Mouse (Mus musculus) intestine, postnatal 0 days (tissue): Measurements from ENCODE around the gene Spocd1. TPM values are rescaled to one million over a fixed set of nuclear protein-coding genes. Genes with fewer than 3 reads are reported as not detected.

ENCODE experiments used
- ATAC-seq: fragments of 200-750 bp; cut with Nextera tagmentation; 2 replicates; pipeline ENCODE4 v1.8.0; 2017; ENCODE audit warnings: mild to moderate bottlenecking, moderate TSS enrichment, moderate library complexity
- H3K27ac ChIP-seq: fragments of 300-500 bp; sonication (generic); 2 replicates; pipeline ENCODE4 v1.5.1; 2014; ENCODE audit warnings: mild to moderate bottlenecking, low read depth, low read length, moderate library complexity
- H3K27me3 ChIP-seq: fragments of 300-500 bp; sonication (generic); replicated peaks from 2 replicates; pipeline ENCODE4 v1.6.1; 2014; ENCODE audit warnings: low read length, mixed read lengths; ENCODE audit not compliant: control insufficient read depth, insufficient read depth
- H3K36me3 ChIP-seq: fragments of 300-500 bp; sonication (generic); 2 replicates; pipeline ENCODE4 v1.6.1; 2014; ENCODE audit warnings: mild to moderate bottlenecking, moderate library complexity; ENCODE audit not compliant: control insufficient read depth, insufficient read depth
- H3K4me1 ChIP-seq: fragments of 300-500 bp; sonication (generic); replicated peaks from 2 replicates; pipeline ENCODE4 v1.6.1; 2014; ENCODE audit warnings: antibody characterized with exemption, low read length, mixed read lengths; ENCODE audit not compliant: control insufficient read depth, insufficient read depth
- H3K4me2 ChIP-seq: fragments of 300-500 bp; sonication (generic); replicated peaks from 2 replicates; pipeline ENCODE4 v1.6.1; 2014; ENCODE audit warnings: low read depth, mild to moderate bottlenecking, moderate library complexity
- H3K4me3 ChIP-seq: fragments of 300-500 bp; sonication (generic); 2 replicates; pipeline ENCODE4 v1.5.1; 2014; ENCODE audit warnings: low read depth, low read length
- H3K9ac ChIP-seq: fragments of 300-500 bp; sonication (generic); 2 replicates; pipeline ENCODE4 v1.6.1; 2014; ENCODE audit warnings: mild to moderate bottlenecking, low read depth, low read length
- H3K9me3 ChIP-seq: fragments of 300-500 bp; sonication (generic); 2 replicates; pipeline ENCODE4 v1.6.1; 2016; ENCODE audit warnings: mixed run types; ENCODE audit not compliant: control insufficient read depth
- CTCF ChIP-seq: sonication (generic); IDR thresholded peaks from 2 replicates; pipeline ENCODE4 v1.5.1; 2016; ENCODE audit warnings: low read depth, mild to moderate bottlenecking, control low read depth, antibody characterized with exemption, moderate library complexity
- WGBS: fragments of 180-500 bp; shearing (Covaris S2); extraction: QIAGEN DNeasy Blood & Tissue Kit; methylation state at CpG from one replicate; pipeline ENCODE4 v1.1.7; 2014; 5-methylcytosine and 5-hydroxymethylcytosine counted together
- polyA plus RNA-seq: library from polyadenylated mRNA; unstranded; fragments of >200 nt; fragmentation: Nextera tagmentation; extraction: Ambion mirVana; gene quantifications from 2 replicates; pipeline ENCODE4 v1.2.1, GENCODE M21; 2015

The Spocd1 gene
- polyA plus RNA-seq, 1 experiment from 2014 or later, result not detected

GRCm38 (mm10) chr4:129908836-129909235 is 20.2 kb upstream of the Spocd1 start:
- Histone ChIP-seq H3K36me3 (no peaks in the 10 kb centered on the region), H3K4me2 (no peak overlapping the region), H3K27ac (no peak overlapping the region), H3K9ac (no peak overlapping the region), H3K9me3 (no peaks in the 10 kb centered on the region), H3K27me3 (no peaks in the 10 kb centered on the region), H3K4me3 (no peak overlapping the region), H3K4me1 (0 out of 2 replicates have a peak, but pooled peaks cover 5% of the 10 kb centered on the region)
- TF ChIP-seq CTCF, result no peak
- no peak for ATAC-seq
- WGBS, result 23% methylated on average over 3 of the region's 3 CpGs

- no peak for TF ChIP-seq CTCF
- Histone ChIP-seq H3K4me3 (no peak overlapping the region), H3K36me3 (no peaks in the 10 kb centered on the region), H3K4me1 (0 out of 2 replicates have a peak, but pooled peaks cover 5% of the 10 kb centered on the region), H3K9ac (no peak overlapping the region), H3K9me3 (no peaks in the 10 kb centered on the region), H3K27me3 (no peaks in the 10 kb centered on the region), H3K27ac (no peak overlapping the region), H3K4me2 (no peak overlapping the region)
- 41% methylated on average over 4 of the region's 4 CpGs for WGBS
- no peak for ATAC-seq
These were observed 19.8 kb upstream of the Spocd1 start for GRCm38 (mm10) chr4:129909261-129909731.

DNA sequence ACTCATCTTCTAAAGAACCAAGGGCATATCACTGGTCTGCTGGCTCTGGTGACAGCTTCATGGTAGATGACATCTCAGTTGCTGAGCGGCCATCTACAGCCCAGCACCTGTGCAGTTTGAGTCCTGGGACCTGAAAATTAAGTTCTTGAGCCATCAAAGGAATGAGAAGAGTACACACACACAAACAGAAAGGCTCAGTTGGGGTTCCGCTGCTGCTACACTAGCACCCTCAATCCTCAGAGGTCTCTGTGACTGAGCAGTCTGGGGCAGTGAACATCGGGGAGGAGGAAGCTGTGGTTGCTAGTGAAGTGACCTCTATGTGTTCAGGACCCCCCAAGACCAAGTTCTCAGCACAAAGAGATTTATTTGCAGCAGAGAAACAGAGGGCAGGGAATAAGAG is 16.1 kb upstream of the Spocd1 start:
- H3K4me1 ChIP-seq, result 0 out of 2 replicates have a peak, but pooled peaks cover 5% of the 10 kb centered on the region
- no peaks in the 10 kb centered on the region for H3K36me3 ChIP-seq
- ATAC-seq, result no peak
- no peak overlapping the region for H3K9ac ChIP-seq
- H3K27me3 ChIP-seq, result no peaks in the 10 kb centered on the region
- H3K4me2 ChIP-seq, result no peak overlapping the region
- no peaks in the 10 kb centered on the region for H3K9me3 ChIP-seq
- no peak overlapping the region for H3K4me3 ChIP-seq
- no peak overlapping the region for H3K27ac ChIP-seq
- TF ChIP-seq CTCF, result no peak
- 75% methylated on average over 3 of the region's 3 CpGs for WGBS

DNA sequence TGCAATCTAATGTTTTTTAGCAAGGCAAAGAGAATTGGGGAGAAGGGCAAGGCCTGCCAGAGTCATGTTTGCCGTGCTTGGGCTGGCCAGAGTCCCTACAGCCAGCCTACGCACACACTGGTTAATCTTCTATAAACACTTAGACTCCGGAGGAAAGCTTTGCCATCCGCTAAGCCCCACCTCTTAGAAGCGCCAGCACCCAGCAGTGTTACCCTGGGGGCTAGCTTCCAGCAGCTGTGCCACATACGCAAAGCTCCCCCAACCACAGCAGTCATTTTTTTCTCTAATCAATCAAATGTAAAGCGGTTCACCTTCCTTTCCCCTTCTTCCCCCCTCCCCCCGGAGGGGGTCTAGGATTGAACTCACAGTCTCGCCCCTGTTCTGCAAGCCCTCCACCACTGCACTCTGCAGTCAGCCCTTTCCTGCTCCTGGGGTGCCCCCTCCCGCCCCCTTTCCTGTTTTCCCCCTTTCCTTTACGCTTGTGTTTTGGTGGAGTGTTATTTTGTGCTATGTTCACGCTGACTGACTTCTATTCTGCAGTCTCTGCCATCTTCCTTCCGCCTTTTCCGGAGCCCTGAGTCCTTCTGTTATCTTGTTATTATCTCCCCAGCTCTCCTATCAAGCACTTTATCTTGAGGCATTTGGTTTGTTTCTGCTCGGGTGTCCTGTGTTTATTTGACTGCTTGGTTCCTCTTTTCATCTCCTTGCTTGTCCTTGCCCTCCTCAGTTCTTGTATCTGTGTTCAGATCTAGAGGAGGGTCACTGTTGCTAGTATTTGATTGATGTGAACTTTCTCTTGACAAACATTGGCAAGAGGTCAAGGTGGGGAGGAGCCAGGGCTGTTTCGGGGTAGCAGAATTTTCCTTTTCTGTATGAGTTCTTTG is 15.0 kb upstream of the Spocd1 start:
- no peaks in the 10 kb centered on the region for H3K9me3 ChIP-seq
- no peak for TF ChIP-seq CTCF
- H3K4me1 ChIP-seq, result 0 out of 2 replicates have a peak, but pooled peaks cover 5% of the 10 kb centered on the region
- peak overlapping the region; percentile 51 for H3K4me2 ChIP-seq
- no peaks in the 10 kb centered on the region for H3K27me3 ChIP-seq
- 7% methylated on average over 16 of the region's 16 CpGs for WGBS
- no peak for ATAC-seq
- no peaks in the 10 kb centered on the region for H3K36me3 ChIP-seq
- H3K9ac ChIP-seq, result no peak overlapping the region; the same call in 1 of the 2 replicates
- peak overlapping the region; percentile 9; the same call in 1 of the 2 replicates for H3K4me3 ChIP-seq
- no peak overlapping the region for H3K27ac ChIP-seq

- no peak for ATAC-seq
- Histone ChIP-seq H3K9me3 (no peaks in the 10 kb centered on the region), H3K27me3 (no peaks in the 10 kb centered on the region), H3K4me2 (no peak overlapping the region), H3K4me3 (no peak overlapping the region), H3K27ac (no peak overlapping the region), H3K4me1 (no peaks in the 10 kb centered on the region), H3K9ac (no peak overlapping the region), H3K36me3 (no peaks in the 10 kb centered on the region)
- 74% methylated on average over 4 of the region's 4 CpGs for WGBS
- no peak for TF ChIP-seq CTCF
These were observed 14.4 kb upstream of the Spocd1 start for GRCm38 (mm10) chr4:129914686-129915085.

DNA sequence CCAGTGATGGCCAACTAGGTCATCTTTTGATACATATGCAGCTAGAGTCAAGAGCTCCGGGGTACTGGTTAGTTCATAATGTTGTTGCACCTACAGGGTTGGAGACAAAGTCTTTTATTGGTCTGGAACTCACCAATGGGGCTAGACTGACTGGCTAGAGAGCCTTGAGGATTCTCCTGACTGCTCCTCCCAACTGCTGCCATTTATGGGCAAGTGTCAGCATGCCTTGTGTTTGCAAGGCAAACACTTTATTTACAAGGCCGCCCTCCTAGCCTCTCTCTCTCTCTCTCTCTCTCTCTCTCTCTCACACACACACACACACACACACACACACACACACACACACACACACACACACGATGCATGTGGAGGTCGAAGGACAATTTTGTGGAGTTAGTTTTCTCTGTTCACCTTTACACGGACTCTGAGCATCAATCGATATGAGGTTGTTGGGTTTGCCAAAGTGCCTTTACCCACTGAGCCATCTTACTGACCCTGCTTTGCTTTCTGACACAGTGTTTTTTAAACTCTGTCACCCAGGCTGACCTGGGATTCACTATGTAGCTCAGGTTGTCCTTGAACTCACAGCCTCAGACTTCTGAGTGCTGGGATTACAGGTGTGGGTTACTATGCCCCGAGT is 13.6 kb upstream of the Spocd1 start:
- Histone ChIP-seq H3K9ac (no peak overlapping the region), H3K9me3 (no peaks in the 10 kb centered on the region), H3K4me1 (no peaks in the 10 kb centered on the region), H3K36me3 (no peaks in the 10 kb centered on the region), H3K27me3 (no peaks in the 10 kb centered on the region), H3K4me3 (no peak overlapping the region), H3K4me2 (no peak overlapping the region), H3K27ac (no peak overlapping the region)
- TF ChIP-seq CTCF, result no peak
- ATAC-seq, result no peak
- WGBS, result 76% methylated on average over 6 of the region's 7 CpGs
